Mouse (Mus musculus): ENCODE results near the gene Cyb5b. TPM values are rescaled to one million over a fixed set of nuclear protein-coding genes. Genes with fewer than 3 reads are reported as not detected.
"Not testable (repeated sequence)": the region's sequence is repeated elsewhere in the genome, so short reads cannot be mapped to it uniquely, and the experiment has no call there.

Gene Cyb5b
- 56.5 and 72.9 TPM in 2 replicates for total RNA-seq (2017)

- peak; percentile 97 for ATAC-seq (replicated peaks; ENCODE audit: low read depth, poor library complexity, severe bottlenecking)
These were observed at the start of gene Cyb5b for GRCm38 (mm10) chr8:107150404-107151157. Cyb5b (plus strand) TSS chr8:107150640.

GRCm38 (mm10) chr8:107104547-107104946 is 45.9 kb upstream of the Cyb5b start:
- peak; percentile 90 for ATAC-seq (replicated peaks; ENCODE audit: low read depth, poor library complexity, severe bottlenecking)

- not testable (repeated sequence) for ATAC-seq (replicated peaks; ENCODE audit: low read depth, poor library complexity, severe bottlenecking)
These were observed 42.4 kb upstream of the Cyb5b start for GRCm38 (mm10) chr8:107108089-107108488.

GRCm38 (mm10) chr8:107108978-107109720 is 41.3 kb upstream of the Cyb5b start:
- no peak for ATAC-seq (replicated peaks; ENCODE audit: low read depth, poor library complexity, severe bottlenecking)

- ATAC-seq (replicated peaks; ENCODE audit: low read depth, poor library complexity, severe bottlenecking): no peak
These were observed 40.5 kb upstream of the Cyb5b start for GRCm38 (mm10) chr8:107109816-107110435.

GRCm38 (mm10) chr8:107110629-107111330 is 39.7 kb upstream of the Cyb5b start:
- ATAC-seq (replicated peaks; ENCODE audit: low read depth, poor library complexity, severe bottlenecking): no peak

GRCm38 (mm10) chr8:107111340-107112105 is 38.9 kb upstream of the Cyb5b start:
- ATAC-seq (replicated peaks; ENCODE audit: low read depth, poor library complexity, severe bottlenecking): no peak

- no peak for ATAC-seq (replicated peaks; ENCODE audit: low read depth, poor library complexity, severe bottlenecking)
These were observed 37.2 kb upstream of the Cyb5b start for GRCm38 (mm10) chr8:107113209-107113608.

GRCm38 (mm10) chr8:107114150-107115007 is 36.1 kb upstream of the Cyb5b start:
- peak; percentile 42 for ATAC-seq (replicated peaks; ENCODE audit: low read depth, poor library complexity, severe bottlenecking)

- no peak for ATAC-seq (replicated peaks; ENCODE audit: low read depth, poor library complexity, severe bottlenecking)
These were observed 35.5 kb upstream of the Cyb5b start for GRCm38 (mm10) chr8:107115008-107115320.

GRCm38 (mm10) chr8:107116023-107116422 is 34.4 kb upstream of the Cyb5b start:
- peak; percentile 84 for ATAC-seq (replicated peaks; ENCODE audit: low read depth, poor library complexity, severe bottlenecking)

- no peak for ATAC-seq (replicated peaks; ENCODE audit: low read depth, poor library complexity, severe bottlenecking)
These were observed 33.4 kb upstream of the Cyb5b start for GRCm38 (mm10) chr8:107117019-107117418.

- no peak for ATAC-seq (replicated peaks; ENCODE audit: low read depth, poor library complexity, severe bottlenecking)
These were observed 31.6 kb upstream of the Cyb5b start for GRCm38 (mm10) chr8:107118803-107119233.

- ATAC-seq (replicated peaks; ENCODE audit: low read depth, poor library complexity, severe bottlenecking): no peak
These were observed 31.0 kb upstream of the Cyb5b start for GRCm38 (mm10) chr8:107119412-107119811.

GRCm38 (mm10) chr8:107120806-107121205 is 29.6 kb upstream of the Cyb5b start:
- no peak for ATAC-seq (replicated peaks; ENCODE audit: low read depth, poor library complexity, severe bottlenecking)

- ATAC-seq (replicated peaks; ENCODE audit: low read depth, poor library complexity, severe bottlenecking): no peak
These were observed 28.7 kb upstream of the Cyb5b start for GRCm38 (mm10) chr8:107121681-107122291.

GRCm38 (mm10) chr8:107123063-107123614 is 27.3 kb upstream of the Cyb5b start:
- ATAC-seq (replicated peaks; ENCODE audit: low read depth, poor library complexity, severe bottlenecking): no peak

GRCm38 (mm10) chr8:107124343-107124742 is 26.1 kb upstream of the Cyb5b start:
- no peak for ATAC-seq (replicated peaks; ENCODE audit: low read depth, poor library complexity, severe bottlenecking)
